Mouse (Mus musculus): ENCODE results near the gene Rnf167.

The Rnf167 gene

DNA sequence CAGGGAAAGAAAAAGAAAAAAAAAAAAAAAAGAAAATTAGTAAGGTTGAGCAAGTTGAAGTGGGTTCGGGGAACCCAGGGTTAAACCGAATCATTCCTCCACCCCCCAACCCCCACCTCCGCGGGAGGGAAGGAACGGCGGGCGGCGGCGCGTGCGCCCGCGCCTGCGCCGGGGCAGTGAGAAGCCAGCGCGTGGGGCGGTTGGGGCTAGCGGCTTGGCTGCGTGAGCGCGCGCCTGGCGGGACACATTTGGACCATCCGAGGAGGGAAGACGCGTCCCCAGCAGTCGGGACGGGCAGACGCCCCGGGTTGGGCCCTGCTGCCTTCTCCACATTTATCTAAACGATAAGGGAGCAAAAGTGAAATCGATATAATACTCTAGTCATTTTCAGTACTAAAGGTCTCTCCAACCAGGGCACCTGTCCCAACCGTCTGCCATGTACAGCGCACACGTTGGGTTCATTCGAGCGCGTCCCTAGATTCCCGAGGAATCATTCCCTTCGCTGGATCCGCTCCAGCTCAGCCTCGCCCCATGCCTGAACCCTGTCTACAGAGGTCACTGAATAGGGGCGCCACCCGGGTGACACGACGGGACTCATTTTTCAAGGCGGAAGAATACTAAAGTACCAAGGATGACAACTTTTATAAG, 8.0 kb downstream of the Rnf167 start:
- DNase-seq (ENCODE audit: low read depth, low spot score) = peak; percentile 55

DNA sequence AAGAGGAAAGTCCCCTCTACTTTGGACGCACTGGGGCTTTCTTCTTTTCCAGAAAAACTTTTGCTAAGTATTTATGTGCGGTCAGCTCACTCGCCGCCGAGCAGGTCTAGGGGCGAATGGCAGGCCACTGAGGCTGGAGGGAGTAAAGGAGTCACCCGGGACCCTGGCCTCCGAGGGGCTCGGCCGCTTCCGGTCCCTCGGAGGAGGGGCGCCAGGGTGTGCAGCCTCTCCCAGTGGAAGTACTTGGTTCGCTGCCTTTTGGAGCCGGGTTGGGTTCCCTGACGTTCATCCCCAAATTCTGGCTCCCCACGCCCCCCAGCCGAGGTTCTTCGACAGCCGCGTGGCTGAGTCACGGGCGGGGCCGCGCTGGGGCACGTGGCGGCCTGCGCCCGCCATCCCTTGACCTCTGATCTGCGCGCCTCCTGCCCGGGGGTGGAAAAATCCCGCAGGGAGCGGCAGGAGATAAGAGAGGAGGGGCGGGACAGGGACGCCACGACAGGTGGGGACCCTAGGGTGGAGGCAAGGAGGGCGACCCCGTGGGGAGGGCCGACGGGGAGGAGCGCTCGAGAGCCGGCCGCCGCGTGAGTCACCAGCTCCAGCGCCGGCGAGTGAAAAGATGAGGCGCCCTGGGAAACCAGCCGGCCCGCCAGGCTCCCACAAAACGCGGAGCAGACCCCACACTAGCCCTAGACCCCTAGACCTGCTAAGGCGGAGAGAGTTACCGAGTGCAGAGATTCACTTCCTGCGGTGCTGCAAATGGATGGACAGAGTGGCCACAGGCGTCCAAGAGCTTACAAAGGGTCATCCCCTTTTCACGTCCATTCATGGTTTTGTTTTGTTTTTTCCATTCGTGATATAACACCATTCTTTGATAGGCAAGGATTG, 8.8 kb downstream of the Rnf167 start:
- no peak for DNase-seq (ENCODE audit: low read depth, low spot score)

DNA sequence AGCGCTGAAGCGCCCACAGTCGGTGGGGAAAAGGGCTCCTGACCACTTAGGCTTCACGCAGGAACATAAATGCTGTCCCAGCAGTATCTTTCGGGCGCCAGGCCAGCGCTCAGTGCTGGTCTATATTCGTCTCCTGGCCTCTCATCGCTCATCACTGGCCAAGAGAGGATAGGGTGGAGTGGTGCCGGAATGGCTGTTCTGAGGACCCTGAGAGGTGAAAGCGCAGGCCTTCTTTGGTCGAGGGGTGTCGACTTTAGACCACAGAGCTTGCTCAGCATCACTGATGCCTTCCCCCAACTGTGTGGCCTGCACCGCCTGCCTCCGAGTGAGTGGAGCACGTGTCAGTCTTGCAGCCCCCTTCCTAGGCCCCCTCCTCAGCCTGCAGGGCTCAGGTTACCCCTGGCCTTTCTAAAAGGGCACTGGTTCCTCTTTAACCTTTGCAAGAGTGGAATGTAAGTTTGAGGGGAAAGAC, 9.5 kb downstream of the Rnf167 start:
- DNase-seq (ENCODE audit: low read depth, low spot score) = no peak

DNA sequence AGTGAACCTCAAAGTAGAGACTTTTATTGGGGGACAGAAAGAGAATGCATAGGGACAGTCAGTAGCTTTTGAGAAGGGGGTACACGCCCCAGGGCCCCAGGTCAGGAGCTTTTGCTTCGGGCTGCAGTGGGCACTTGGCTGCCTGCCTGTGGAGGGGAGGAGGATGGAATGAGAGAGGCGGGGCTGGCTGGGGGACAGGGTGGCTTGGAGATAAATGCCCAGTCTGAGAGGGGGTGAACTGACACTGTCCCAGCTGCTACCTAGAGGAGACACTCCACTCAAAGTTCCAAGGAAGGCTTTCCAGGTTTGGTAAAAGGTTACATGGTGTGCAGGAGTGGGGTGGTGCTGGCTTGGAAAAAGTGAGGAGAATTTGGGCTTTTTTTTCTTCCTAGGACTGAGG, 9.9 kb downstream of the Rnf167 start, which contains the start of gene Eno3:
Eno3 (plus strand) TSS at position 239 of the 400 bp plus-strand sequence.
- no peak for DNase-seq (ENCODE audit: low read depth, low spot score)

DNA sequence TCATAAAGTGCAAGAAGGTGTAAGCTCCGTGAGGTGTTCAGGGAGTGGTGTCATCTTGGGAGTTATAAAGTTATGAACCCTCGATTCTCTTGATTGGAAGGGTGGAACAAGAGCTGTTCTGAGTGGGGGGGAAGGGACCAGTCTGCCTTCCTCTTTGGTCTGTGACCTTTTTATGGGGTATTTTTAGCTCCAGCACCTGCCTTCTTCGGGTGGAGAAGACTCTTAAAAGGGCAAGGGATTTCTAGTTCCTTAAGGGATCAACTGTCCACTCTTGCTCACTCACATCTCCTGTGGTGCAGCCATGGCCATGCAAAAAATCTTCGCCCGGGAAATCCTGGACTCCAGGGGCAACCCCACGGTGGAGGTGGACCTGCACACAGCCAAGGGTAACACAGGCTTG, 10.5 kb downstream of the Rnf167 start:
- no peak for DNase-seq (ENCODE audit: low read depth, low spot score)

DNA sequence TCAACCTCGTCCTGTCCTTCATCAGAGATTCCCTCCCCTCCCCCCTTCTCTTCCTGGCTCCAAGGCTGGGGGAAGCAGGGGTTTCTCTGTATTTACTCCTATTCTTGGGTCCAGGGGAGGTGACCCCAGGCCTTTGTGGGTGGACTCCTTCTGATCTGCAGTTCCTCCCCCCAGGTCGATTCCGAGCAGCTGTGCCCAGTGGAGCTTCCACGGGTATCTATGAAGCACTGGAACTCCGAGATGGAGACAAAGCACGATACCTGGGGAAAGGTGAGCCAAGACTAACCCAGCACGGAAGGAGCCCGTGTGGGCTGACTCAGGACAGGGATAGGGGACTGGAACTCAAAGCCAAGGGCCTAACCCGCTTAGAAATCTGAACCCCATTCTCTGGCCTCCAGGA, 11.0 kb downstream of the Rnf167 start:
- no peak for DNase-seq (ENCODE audit: low read depth, low spot score)

DNA sequence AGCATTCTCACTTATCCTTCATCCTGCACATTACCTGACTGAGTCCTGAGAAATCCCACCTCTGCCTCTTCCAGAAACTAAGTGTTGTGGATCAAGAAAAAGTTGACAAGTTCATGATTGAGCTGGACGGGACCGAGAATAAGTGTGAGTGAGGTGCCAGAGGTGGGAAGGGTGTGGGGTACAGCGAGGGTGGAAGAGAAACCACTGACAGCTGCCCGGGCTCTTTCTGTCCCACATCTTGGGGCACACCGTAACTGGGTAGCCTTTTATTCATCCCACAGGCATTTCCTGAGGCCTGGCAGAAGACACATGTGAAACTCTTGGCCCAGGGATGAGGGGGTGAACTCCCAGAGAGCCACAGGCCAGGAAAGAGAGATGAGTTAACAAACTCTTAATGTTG, 11.5 kb downstream of the Rnf167 start:
- no peak for DNase-seq (ENCODE audit: low read depth, low spot score)

DNA sequence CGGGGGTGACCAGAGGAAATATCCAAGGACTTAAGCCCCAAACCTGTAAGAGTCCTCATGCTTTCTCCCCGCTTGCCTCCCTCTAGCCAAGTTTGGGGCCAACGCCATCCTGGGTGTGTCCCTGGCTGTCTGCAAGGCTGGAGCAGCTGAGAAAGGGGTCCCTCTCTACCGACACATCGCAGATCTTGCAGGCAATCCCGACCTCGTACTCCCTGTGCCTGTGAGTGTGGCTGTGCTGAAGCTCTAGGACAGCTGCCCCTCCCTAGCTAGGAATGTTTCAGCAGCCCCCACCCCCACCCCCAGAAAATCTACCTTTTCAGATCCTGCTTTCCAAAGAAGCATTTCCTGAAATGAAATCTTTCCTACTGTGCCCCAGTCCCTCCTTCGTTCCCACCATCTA, 11.9 kb downstream of the Rnf167 start:
- DNase-seq (ENCODE audit: low read depth, low spot score) = no peak

DNA sequence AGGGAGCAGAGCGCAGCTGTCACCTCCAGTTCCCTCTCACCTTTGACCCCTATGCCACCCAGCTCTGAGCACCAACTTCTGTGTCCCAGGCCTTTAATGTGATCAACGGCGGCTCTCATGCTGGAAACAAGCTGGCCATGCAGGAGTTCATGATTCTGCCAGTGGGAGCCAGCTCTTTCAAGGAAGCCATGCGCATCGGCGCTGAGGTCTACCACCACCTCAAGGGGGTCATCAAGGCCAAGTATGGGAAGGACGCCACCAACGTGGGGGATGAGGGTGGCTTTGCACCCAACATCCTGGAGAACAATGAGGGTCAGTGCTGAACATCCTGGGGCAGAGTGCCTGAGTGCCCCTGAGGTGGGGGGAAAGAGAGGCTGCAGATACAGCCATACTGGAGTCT, 13.5 kb downstream of the Rnf167 start:
- DNase-seq (ENCODE audit: low read depth, low spot score) = no peak

DNA sequence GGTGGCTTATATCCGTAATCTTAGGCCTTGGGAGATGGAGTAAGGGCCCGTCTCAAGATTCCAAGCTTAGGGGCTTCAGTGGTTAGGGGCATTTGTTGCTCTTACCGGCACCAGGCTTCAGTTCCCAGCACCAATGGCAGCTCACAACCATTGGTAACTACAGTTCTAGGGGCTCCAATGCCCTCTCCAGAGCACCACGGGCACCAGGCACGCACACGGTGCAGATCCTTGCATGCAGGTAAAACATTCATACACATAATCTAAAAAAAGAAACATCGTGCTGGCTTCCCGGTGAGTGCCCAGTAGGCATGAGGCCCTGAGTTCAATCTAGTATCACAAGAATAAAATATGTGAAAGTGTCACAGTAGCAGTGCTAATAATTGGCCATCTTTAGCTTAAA, 16.1 kb downstream of the Rnf167 start:
- no peak for DNase-seq (ENCODE audit: low read depth, low spot score)

DNA sequence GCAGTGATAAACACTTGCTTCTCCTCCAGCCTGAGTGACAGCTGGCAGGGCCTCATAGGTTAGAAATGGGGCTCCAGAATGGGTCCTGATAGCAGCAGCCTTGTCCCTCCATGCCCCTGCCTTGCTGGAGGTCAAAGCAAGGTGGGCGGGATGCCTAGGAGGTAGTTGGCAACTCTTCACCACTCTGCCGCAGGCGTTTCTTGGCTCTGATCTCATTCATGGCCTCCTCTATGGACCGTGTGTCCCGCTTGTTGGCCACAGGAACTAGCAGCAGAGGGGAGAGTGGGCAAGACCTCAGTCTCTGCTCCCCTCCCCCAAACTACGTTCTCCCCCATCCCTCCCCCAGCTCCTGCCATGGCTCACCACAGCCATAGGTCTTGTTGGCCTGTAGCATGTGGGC, 16.9 kb downstream of the Rnf167 start:
- no peak for DNase-seq (ENCODE audit: low read depth, low spot score)

DNA sequence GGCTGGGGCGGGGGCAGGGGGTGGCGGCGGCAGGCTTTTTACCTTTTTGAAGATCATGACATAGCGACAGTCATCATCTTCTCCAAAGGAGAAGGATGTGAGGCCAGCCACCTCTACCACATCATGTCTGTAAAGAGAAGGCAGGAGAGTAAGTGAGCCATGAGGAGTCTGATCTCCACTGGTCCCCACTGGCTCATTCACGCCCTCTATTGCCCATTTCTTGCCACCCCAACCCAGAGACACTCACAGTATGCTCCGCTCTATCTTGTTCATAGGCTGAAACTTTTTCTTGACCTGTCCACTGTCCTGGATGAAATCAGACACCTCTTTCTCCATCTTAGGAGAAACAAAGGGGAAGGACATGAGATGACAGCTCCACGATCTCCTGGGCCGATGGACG, 17.7 kb downstream of the Rnf167 start:
- no peak for DNase-seq (ENCODE audit: low read depth, low spot score)

DNA sequence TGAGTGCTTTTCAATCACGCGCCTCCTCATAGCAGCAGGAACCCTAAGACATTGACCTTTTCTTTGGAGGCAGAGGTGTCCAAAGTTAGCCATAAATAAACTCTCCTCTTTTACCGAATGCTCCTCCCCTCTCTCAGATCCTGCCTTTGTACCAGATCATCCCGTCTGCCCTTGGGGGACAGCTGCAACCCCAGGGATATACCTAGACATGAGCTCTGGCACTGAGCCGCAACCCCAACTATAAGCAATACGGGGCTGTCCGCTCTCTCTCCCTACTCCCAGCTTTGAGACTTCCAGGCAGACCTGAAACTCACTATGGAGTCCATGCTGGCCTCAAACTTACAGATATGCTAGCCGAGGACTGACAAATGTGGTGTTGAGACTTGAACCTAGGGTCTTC, 19.7 kb downstream of the Rnf167 start:
- no peak for DNase-seq (ENCODE audit: low read depth, low spot score)

DNA sequence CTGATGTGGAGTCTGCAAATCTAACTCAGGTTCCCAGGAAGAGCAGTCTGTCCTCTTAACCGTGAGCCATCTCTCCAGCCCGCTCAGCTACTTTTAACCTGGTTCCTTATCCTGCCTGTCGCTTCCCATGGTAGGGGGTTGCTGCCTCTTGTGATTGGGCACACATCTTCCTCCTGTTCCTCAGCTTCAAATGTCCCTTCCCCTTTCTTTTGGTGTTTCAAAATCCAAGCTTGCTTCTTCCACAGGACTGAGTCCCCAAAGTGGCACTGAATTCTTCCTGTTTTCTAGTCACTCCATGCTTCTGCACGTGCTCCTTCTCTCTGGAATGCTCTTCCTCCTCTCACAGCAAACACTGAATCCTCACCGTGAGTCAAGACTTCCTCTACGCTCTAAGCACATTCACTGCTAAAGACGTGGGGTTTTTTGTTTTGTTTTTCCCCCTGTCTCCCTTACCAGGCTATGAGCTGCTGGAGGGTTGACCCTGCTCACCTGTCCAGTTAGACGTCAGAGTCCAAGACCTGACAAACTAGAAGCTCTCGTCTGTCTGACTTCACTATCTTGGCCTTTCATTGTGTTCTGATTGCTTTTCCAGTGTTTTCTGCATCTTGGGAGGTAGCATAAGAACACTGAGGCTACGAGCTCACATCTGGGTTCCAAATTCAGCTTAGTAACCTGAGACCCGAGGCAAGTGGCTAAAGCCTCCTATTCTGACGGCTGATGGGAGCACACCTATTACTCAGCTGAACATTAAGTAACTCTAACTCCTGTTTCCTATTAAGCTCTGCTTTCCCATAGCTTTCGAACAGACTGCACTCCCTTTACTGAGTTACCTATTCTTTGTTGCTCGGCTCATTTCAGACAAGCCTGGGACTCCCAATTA, 20.5 kb downstream of the Rnf167 start:
- DNase-seq (ENCODE audit: low read depth, low spot score) = no peak

DNA sequence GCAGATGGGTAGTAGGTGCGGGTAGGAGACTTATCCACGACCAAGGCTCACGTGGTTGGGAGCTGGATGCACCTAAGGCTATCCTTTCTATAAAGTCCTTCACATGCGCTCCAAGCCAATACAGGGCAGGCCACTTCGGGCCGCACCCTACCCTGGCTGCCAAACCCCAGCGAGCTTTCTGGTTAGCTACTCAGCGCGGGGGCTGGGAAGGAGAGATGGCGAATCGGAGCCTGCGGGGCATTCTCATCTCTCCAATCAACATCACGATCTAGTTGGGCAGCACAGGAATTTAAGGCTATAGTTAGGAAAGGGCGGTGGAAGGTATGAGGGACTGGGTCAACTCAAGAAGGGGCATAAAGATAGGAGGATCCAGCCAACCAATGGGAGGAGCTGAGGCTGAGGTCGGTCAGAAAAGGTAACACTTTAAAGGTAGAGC, 21.3 kb downstream of the Rnf167 start:
- no peak for DNase-seq (ENCODE audit: low read depth, low spot score)

DNA sequence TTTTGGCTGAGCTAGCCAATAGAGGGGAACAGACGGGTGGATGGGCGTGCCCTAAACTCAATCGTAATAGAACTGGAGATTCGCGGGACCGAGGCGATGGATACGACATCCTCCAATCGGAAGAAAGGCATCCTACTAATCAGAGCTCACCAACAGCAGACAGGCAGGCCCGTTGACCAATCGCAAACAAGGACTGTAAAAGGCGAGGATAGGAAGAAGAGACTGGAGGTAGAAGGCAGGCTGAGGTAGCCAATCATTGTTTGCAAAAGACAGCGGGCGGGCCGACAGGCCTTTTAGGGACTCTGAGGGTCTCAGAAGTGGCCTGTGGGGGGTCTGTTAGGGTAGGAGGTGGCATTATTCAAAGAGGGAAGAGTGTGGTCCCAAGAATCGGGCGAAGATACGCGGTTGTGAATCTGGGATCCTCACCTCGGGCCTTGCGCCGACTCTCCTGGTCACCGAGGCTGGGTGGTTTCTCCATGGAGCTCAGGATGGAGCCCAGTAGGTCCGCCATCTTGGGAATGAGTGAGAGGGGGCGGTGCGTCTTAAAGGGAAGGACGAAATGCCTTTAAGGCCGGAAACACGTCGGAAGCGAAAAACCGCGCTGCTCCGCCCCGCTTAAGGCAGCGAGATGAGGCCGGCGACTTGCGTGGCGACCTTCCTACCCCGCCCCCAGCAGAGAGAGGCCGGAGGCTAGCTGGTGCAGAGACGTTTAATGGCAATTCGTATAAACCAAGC, 21.9 kb downstream of the Rnf167 start, which contains the start of gene Spag7:
Spag7 (minus strand) TSS at position 646 of the 735 bp plus-strand sequence.
- DNase-seq (ENCODE audit: low read depth, low spot score) = peak; percentile 100

DNA sequence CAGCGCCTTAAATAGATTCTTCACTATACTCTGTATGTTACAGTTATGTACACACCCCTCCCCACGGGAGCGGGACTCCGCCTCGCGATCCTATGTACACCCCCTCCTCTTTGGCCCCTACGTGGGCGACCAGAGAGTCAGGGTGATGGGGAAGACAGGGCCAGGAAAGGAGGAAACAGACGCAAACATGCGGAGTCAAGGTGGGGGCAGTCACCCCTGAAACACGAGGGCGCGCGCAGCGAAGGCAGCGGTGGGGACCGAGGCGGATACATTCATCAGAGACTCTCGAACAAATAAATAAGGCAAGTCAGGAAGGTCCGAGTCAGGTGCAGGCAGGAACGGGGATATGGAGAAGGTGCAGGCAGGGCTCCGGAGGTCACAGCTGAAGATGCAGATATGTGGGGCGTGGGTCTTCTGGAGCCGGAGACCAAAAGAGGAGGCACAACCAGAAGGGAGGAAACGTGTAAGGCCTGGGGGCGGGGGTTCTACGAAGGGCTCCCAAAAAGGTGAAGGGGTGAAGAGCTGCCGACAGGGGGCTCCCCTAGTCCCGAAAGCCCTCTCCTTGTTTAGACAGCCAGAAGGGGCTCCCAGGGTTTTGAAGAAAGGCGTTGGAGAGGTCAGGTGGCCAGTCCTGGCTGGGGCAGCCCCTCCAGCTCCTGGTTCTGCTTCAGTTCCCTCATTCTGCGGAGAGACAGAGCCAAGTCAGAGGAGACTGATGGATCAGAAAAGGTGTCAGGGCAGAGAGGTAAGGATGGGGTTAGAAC, 22.7 kb downstream of the Rnf167 start:
- no peak for DNase-seq (ENCODE audit: low read depth, low spot score)

DNA sequence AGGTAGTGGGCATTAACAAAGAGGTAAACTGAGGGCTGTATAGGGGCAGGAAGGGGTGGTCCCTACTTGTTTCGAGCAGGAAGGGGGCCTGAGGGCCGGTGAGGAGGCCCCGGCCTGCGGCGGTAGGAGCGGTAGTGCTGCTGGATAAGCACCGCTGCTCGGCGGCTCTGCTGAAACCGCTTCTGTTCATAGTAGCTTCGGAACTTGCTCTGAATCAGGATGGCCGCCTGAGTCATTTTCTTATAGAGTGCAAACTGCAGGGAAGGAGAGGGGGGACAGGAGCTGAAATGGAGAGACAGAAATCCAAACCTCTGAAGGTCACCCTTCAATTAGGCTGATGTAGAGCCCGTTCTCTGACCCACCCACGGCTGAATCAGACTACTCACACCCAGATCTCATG, 23.4 kb downstream of the Rnf167 start:
- DNase-seq (ENCODE audit: low read depth, low spot score) = no peak

DNA sequence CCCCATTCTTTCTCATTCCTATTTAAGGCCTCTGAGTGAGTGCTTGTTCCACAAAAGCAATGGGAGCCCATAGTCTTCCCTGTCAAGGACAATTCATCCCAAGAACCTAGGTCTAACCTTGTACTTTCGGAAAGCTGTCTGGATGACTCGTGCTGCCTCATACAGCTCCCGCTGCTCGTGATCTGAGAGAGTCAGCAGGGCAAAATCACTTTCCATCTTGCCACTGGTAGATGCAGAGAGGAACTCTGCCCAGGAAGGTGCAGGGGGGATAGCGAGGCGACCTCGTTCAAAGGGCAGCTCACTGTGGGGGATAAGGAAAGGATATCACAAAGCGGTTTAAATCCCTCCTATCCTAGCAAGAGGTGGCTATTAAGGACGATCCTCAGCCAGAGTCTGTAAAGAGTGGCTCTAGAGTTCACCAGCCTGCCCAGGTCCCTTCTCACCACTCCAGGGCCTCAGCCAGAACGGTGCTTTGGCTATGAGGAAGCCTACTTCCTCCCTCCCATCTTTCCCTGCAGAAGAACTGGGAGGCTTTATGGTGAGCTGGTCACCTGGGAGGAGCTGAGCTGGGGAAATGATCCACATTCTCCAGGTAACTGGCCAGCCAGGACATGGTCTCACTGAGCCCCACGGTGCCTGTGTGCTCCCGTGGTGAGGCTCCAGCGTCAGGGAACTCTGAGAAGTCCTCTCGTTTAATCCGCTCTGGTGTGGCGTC, 24.5 kb downstream of the Rnf167 start:
- no peak for DNase-seq (ENCODE audit: low read depth, low spot score)

DNA sequence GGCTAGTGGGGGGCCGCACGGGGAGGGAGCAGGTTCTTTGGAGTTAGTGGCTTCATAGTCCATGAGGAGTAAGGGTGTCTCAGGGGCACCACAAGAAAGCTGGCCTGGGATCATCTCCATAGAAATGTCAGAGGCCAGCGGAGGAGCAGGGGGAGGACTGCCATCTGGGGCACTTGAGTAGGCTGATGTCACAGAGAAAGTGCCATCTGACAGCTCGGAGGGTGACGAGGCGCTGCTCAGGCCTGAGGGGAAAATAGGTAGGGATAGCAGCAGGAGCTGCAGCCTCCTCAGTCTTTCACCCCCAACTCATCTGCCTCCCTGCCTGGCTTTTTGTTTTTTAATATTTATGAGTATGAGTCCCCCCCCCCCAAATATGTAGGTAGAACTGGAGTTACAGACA, 27.0 kb downstream of the Rnf167 start:
- no peak for DNase-seq (ENCODE audit: low read depth, low spot score)
